Mouse (Mus musculus): ENCODE data around the gene Polq.

- TF ChIP-seq CTCF (IDR thresholded peaks at IDR 0.05; ENCODE audit: low read depth, low read length) (no peak), POLR2A (IDR thresholded peaks at IDR 0.05; ENCODE audit: insufficient read depth, low read length) (no peak), EP300 (IDR thresholded peaks at IDR 0.05; ENCODE audit: insufficient read depth, low read depth, low read length) (no peak)
These were observed 2.3 kb upstream of the Polq start for GRCm38 (mm10) chr16:37009262-37009661.

Measured in ES-Bruce4 (cell line).